Mouse (Mus musculus) megakaryocyte, adult 5-6 weeks (primary cell): Measurements from ENCODE around the gene Zfp988. TPM values are rescaled to one million over a fixed set of nuclear protein-coding genes. Genes with fewer than 3 reads are reported as not detected.
"Not testable (repeated sequence)": the region's sequence is repeated elsewhere in the genome, so short reads cannot be mapped to it uniquely, and the experiment has no call there.

Experiments
- ATAC-seq: 2 replicates; pipeline ENCODE4 v1.8.0; 2016; ENCODE audit warnings: mild to moderate bottlenecking, inconsistent platforms; ENCODE audit not compliant: poor library complexity, severe bottlenecking
- total RNA-seq, 2 experiments: library from RNA; stranded (forward) in 1 of 2; stranded (reverse) in 1 of 2; fragments of 153-499, 151-499 nt in 1 of 2; fragments of 221-1000, 200-1000 nt in 1 of 2; gene quantifications; 2 replicates each; pipeline versions ENCODE4 v1.2.3 to v1.2.4; 2015 to 2017

Zfp988 gene
- total RNA-seq, 2 experiments from 2014 or later, result not detected

- not testable (repeated sequence) for ATAC-seq
These were observed 35.4 kb downstream of the Zfp988 start for GRCm38 (mm10) chr4:147340876-147341275.

GRCm38 (mm10) chr4:147343042-147343908, 37.8 kb downstream of the Zfp988 start:
- peak; percentile 64 for ATAC-seq

GRCm38 (mm10) chr4:147345061-147345554, 39.6 kb downstream of the Zfp988 start:
- ATAC-seq, result not testable (repeated sequence)

GRCm38 (mm10) chr4:147346361-147347035, 41.0 kb downstream of the Zfp988 start:
- not testable (repeated sequence) for ATAC-seq

GRCm38 (mm10) chr4:147347300-147347699, 41.8 kb downstream of the Zfp988 start:
- ATAC-seq, result not testable (repeated sequence)

GRCm38 (mm10) chr4:147347880-147348279, 42.4 kb downstream of the Zfp988 start:
- not testable (repeated sequence) for ATAC-seq

GRCm38 (mm10) chr4:147348401-147348800, 42.9 kb downstream of the Zfp988 start:
- ATAC-seq, result not testable (repeated sequence)

- not testable (repeated sequence) for ATAC-seq
These were observed 43.6 kb downstream of the Zfp988 start for GRCm38 (mm10) chr4:147348906-147349686.

- ATAC-seq, result not testable (repeated sequence)
These were observed 44.4 kb downstream of the Zfp988 start for GRCm38 (mm10) chr4:147349687-147350415.

- 0 out of 2 replicates have a peak, but pooled peaks have one; percentile 27 for ATAC-seq
These were observed 45.1 kb downstream of the Zfp988 start for GRCm38 (mm10) chr4:147350541-147350940.

GRCm38 (mm10) chr4:147351376-147351980, 46.0 kb downstream of the Zfp988 start:
- ATAC-seq, result not testable (repeated sequence)

- ATAC-seq, result not testable (repeated sequence)
These were observed 48.2 kb downstream of the Zfp988 start for GRCm38 (mm10) chr4:147353626-147354025.

GRCm38 (mm10) chr4:147356042-147356441, 50.6 kb downstream of the Zfp988 start:
- not testable (repeated sequence) for ATAC-seq

- ATAC-seq, result not testable (repeated sequence)
These were observed 51.7 kb downstream of the Zfp988 start for GRCm38 (mm10) chr4:147357195-147357594.

GRCm38 (mm10) chr4:147361003-147361402, 55.5 kb downstream of the Zfp988 start, which contains the start of gene Zfp978:
Gene Zfp978 (plus strand): TSS chr4:147361303.
- not testable (repeated sequence) for ATAC-seq

- not testable (repeated sequence) for ATAC-seq
These were observed 56.4 kb downstream of the Zfp988 start for GRCm38 (mm10) chr4:147361872-147362271.

GRCm38 (mm10) chr4:147369564-147369963, 64.1 kb downstream of the Zfp988 start:
- ATAC-seq, result peak; percentile 52

- not testable (repeated sequence) for ATAC-seq
These were observed 77.7 kb downstream of the Zfp988 start for GRCm38 (mm10) chr4:147383199-147383598.
